In the genomic region with DNA sequence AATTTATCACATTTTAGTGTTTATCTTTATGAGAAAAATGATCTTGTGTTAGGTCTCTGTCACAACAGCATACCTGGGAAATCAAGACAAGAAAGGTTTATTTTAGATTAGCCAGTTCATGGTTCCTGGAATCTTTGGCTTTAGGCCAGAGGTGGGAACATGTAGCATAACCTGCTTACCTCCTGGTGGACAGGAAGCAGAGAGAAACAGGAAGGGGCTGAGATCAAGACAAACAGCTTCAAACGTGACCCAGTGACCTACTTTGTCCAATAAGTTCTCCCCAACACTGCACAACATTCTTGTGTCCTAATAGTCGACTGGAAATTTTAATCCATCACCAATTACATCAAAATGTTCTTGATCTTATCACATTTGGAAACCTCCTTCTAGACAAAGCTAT, we compare ENCODE assay signal across 16 mouse cellular contexts.
"Had no signal": no experiment of that assay in that cellular context is flagged by ENCODE, and none has a peak within 500 bp of the region (broad histone marks: within the 10 kb centered on the region; RNA-seq: fewer than 3 reads in every experiment).

No protein-coding gene starts in this region.

- H3K9me3 ChIP-seq: liver, embryonic 13.5 days; lung, embryonic 15.5 days; midbrain, embryonic 12.5 days; midbrain, embryonic 15.5 days; neural tube, embryonic 12.5 days; neural tube, embryonic 15.5 days had no signal

- ATAC-seq: intestine, postnatal 0 days; midbrain, embryonic 15.5 days had no signal

- H3K4me3 ChIP-seq: left cerebral cortex, adult 2 months; liver, embryonic 13.5 days; lung, embryonic 15.5 days; midbrain, embryonic 12.5 days; midbrain, embryonic 15.5 days; neural tube, embryonic 12.5 days; neural tube, embryonic 15.5 days had no signal

- DNase-seq: kidney, adult 9 months; layer of hippocampus, postnatal 36 days; liver, embryonic 13.5 days; right cerebral cortex, adult 18-20 months; right cerebral cortex, postnatal 14 days; right cerebral cortex, postnatal 4 days had no signal

- H3K4me2 ChIP-seq: liver, embryonic 13.5 days; lung, embryonic 15.5 days; midbrain, embryonic 12.5 days; midbrain, embryonic 15.5 days; neural tube, embryonic 12.5 days; neural tube, embryonic 15.5 days had no signal

- H3K36me3 ChIP-seq: liver, embryonic 13.5 days; lung, embryonic 15.5 days; midbrain, embryonic 12.5 days; midbrain, embryonic 15.5 days; neural tube, embryonic 12.5 days; neural tube, embryonic 15.5 days had no signal

- H3K27me3 ChIP-seq: liver, embryonic 13.5 days; lung, embryonic 15.5 days; midbrain, embryonic 12.5 days; midbrain, embryonic 15.5 days; neural tube, embryonic 12.5 days; neural tube, embryonic 15.5 days had no signal

- H3K4me1 ChIP-seq: liver, embryonic 13.5 days; lung, embryonic 15.5 days; midbrain, embryonic 12.5 days; midbrain, embryonic 15.5 days; neural tube, embryonic 12.5 days; neural tube, embryonic 15.5 days had no signal

- H3K9ac ChIP-seq: liver, embryonic 13.5 days; lung, embryonic 15.5 days; midbrain, embryonic 12.5 days; midbrain, embryonic 15.5 days; neural tube, embryonic 12.5 days; neural tube, embryonic 15.5 days had no signal

- H3K27ac ChIP-seq: kidney, postnatal 0 days; left cerebral cortex, adult 2 months; liver, embryonic 13.5 days; lung, embryonic 15.5 days; macrophage; midbrain, embryonic 12.5 days; midbrain, embryonic 15.5 days; neural tube, embryonic 12.5 days; neural tube, embryonic 15.5 days; stomach, postnatal 0 days had no signal
